Mouse (Mus musculus) heart, postnatal 36 days (tissue): Measurements from ENCODE around the gene 1700092M07Rik. TPM values are rescaled to one million over a fixed set of nuclear protein-coding genes. Genes with fewer than 3 reads are reported as not detected.
A peak's percentile ranks its signal among the peaks of the same experiment; 100 is the strongest.

ENCODE experiments used
- DNase-seq, 2 experiments: peaks; one replicate each; pipeline ENCODE4 v3.0.0; 2021 to 2022
- intact Hi-C: fragments of 180-260 bp; cut with DNase I; formaldehyde crosslinking; loops from one replicate; pipeline ENCODE4 v1.15.1; 2025
- total RNA-seq, 2 experiments: library from RNA; stranded (reverse); gene quantifications; 2 replicates each; pipeline ENCODE4 v1.2.3; 2021

The 1700092M07Rik gene
- total RNA-seq, result not detected

GRCm38 (mm10) chr19:8740603-8741002 lies at the start of gene 1700092M07Rik:
Gene 1700092M07Rik, plus strand, starts transcription at chr19:8740718.
- DNase-seq, result peak in 1 of 2 experiments; percentile 21
- intact Hi-C loops, result no loop called here

- no peak for DNase-seq
- intact Hi-C loops, result no loop called here
These were observed 48.5 kb upstream of the 1700092M07Rik start for GRCm38 (mm10) chr19:8691871-8692539.

- DNase-seq, result no peak
- intact Hi-C loops, result no loop called here
These were observed 47.8 kb upstream of the 1700092M07Rik start for GRCm38 (mm10) chr19:8692740-8693139.

- peak in 1 of 2 experiments; percentile 48 for DNase-seq
- intact Hi-C loops, result no loop called here
These were observed 45.2 kb upstream of the 1700092M07Rik start for GRCm38 (mm10) chr19:8695330-8695729.

GRCm38 (mm10) chr19:8699652-8700051 lies 40.9 kb upstream of the 1700092M07Rik start:
- no peak for DNase-seq
- intact Hi-C loops, result no loop called here

GRCm38 (mm10) chr19:8702458-8702857 lies 38.1 kb upstream of the 1700092M07Rik start:
- peak in 1 of 2 experiments; percentile 26 for DNase-seq
- intact Hi-C loops, result no loop called here

- intact Hi-C loops, result no loop called here
These were observed 36.9 kb upstream of the 1700092M07Rik start for GRCm38 (mm10) chr19:8703571-8703970.

GRCm38 (mm10) chr19:8705026-8705708 lies 35.4 kb upstream of the 1700092M07Rik start:
- intact Hi-C loops, result no loop called here
- no peak for DNase-seq

More at GRCm38 (mm10) chr19:8703571-8703970, 36.9 kb upstream of the 1700092M07Rik start:
- DNase-seq, result no peak

GRCm38 (mm10) chr19:8706132-8706667 lies 34.3 kb upstream of the 1700092M07Rik start:
- intact Hi-C loops, result no loop called here
- no peak for DNase-seq

GRCm38 (mm10) chr19:8706930-8707329 lies 33.6 kb upstream of the 1700092M07Rik start:
- intact Hi-C loops, result no loop called here
- DNase-seq, result no peak

GRCm38 (mm10) chr19:8708954-8709353 lies 31.6 kb upstream of the 1700092M07Rik start:
- no peak for DNase-seq
- intact Hi-C loops, result no loop called here

GRCm38 (mm10) chr19:8710057-8710456 lies 30.5 kb upstream of the 1700092M07Rik start:
- DNase-seq, result no peak
- intact Hi-C loops, result no loop called here

- intact Hi-C loops, result no loop called here
- no peak for DNase-seq
These were observed 29.0 kb upstream of the 1700092M07Rik start for GRCm38 (mm10) chr19:8711506-8711905.

- intact Hi-C loops, result no loop called here
- DNase-seq, result no peak
These were observed 28.3 kb upstream of the 1700092M07Rik start for GRCm38 (mm10) chr19:8711949-8712869.

- intact Hi-C loops, result no loop called here
- DNase-seq, result peak; percentile 64 to 67
These were observed 27.6 kb upstream of the 1700092M07Rik start for GRCm38 (mm10) chr19:8712870-8713305.

- intact Hi-C loops, result no loop called here
These were observed 27.1 kb upstream of the 1700092M07Rik start for GRCm38 (mm10) chr19:8713306-8713996.

GRCm38 (mm10) chr19:8713997-8714652 lies 26.4 kb upstream of the 1700092M07Rik start:
- intact Hi-C loops, result no loop called here
- no peak for DNase-seq

More at GRCm38 (mm10) chr19:8713306-8713996, 27.1 kb upstream of the 1700092M07Rik start:
- peak; percentile 94 to 95 for DNase-seq

- intact Hi-C loops, result loop anchor here (5.0 kb wide), 1 partner anchor 392 kb away; no protein-coding TSS in a partner anchor
- DNase-seq, result peak; percentile 31
These were observed 25.7 kb upstream of the 1700092M07Rik start for GRCm38 (mm10) chr19:8714653-8715481.
